Mouse (Mus musculus): ENCODE measurements around the gene Hist1h2ai. TPM values are rescaled to one million over a fixed set of nuclear protein-coding genes. Genes with fewer than 3 reads are reported as not detected.

The Hist1h2ai gene
- total and polyA plus RNA-seq, 3 experiments, result 8.2 to 1,435 TPM; not detected in 1

DNA sequence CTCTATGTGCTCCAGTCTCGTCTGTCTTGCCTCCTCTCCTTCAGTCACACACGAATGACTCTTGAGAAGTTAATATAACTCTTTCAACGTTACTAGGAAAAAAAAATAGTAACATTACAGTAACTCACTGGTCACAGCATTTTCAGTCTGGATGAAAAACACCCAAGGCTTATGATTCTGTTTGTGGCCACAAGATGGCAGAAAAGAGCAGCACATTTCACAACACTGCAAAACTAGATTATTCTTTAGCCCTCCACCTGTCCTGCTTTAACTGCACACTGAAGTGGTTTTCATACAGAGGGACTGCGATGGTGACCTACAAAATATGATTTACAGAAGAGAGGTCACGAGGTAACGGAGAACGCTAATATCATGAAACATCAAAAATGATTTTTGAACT lies 1.5 kb upstream of the Hist1h2ai start:
- H3K27ac ChIP-seq (ENCODE audit: control insufficient read depth, low read depth, low read length), result peak overlapping the region; percentile 91
- H3K27me3 ChIP-seq (ENCODE audit: control insufficient read depth in 1 of 2, insufficient read depth in 2 of 2, low read length in 2 of 2), result no peaks in the 10 kb centered on the region
- TF ChIP-seq NRF1 (IDR thresholded peaks at IDR 0.05; ENCODE audit: insufficient read depth, low read depth, low read length, poor library complexity, severe bottlenecking), result no peak
- TF ChIP-seq TAL1 (IDR thresholded peaks at IDR 0.05; ENCODE audit: low read length), result no peak
- no peak for TF ChIP-seq SMC3 (IDR thresholded peaks at IDR 0.05; ENCODE audit: low read depth, low read length)
- TF ChIP-seq TBP (IDR thresholded peaks at IDR 0.05; ENCODE audit: low read depth, low read length), result peak; percentile 70; the same call in 1 of the 2 replicates
- 0 out of 2 replicates have a peak, but pooled peaks have one; percentile 16 for TF ChIP-seq GATA1 (IDR thresholded peaks at IDR 0.05; ENCODE audit: low read depth, low read length)
- TF ChIP-seq CTCF (IDR thresholded peaks at IDR 0.05 in 2 of 3, conservative IDR thresholded peaks at IDR 0.05 in 1 of 3; ENCODE audit: control insufficient read depth in 1 of 3, insufficient read depth in 1 of 3, low read depth in 2 of 3, low read length in 3 of 3, poor library complexity in 1 of 3, severe bottlenecking in 1 of 3), result peak in 2 of 3 experiments; percentile 28 to 82; a peak in 3 of 6 replicates
- no peak for TF ChIP-seq ETS1 (IDR thresholded peaks at IDR 0.05; ENCODE audit: low read depth, low read length)

DNA sequence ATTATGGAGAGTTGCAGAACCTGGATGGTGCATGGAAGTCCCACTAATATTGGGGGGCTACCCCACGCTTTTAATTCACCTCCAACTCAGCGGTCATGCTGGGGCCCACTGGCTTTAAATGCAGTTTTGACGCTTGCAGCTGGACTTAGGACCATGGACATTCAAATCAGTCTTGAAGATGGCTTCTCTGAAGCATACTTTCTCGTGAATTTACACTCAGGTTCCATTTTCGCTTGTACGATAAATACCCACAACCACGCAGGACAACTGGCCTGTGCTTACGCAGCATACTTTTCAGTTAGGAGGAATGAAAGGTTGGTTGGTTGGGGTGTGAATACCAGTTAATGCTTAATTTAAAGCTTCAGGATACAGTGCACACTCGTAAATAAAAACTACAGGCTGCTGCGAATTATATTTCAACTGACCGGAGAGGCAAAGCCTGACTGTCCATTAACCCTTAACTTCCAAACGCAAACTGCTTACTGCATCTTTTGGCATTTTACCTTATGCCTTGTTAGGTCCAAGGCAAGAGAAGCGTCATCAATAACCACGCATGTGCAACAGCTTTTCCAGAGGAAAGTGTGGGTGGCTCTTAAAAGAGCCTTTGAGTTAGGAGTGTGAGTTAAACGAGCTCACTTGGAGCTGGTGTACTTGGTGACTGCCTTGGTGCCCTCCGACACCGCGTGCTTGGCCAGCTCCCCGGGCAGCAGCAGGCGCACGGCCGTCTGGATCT lies 925 bp upstream of the Hist1h2ai start:
- Histone ChIP-seq H3K4me3 (ENCODE audit: control insufficient read depth in 1 of 2, insufficient read depth in 1 of 2, low read depth in 2 of 2, low read length in 2 of 2) (peak overlapping the region; percentile 17 to 30), H3K36me3 (ENCODE audit: control insufficient read depth in 1 of 2, insufficient read depth in 2 of 2, low read length in 2 of 2) (peaks cover 0 to 18% of the 10 kb centered on the region in 2 experiments; a peak in 2 of 4 replicates), H3K27me3 (ENCODE audit: control insufficient read depth in 1 of 2, insufficient read depth in 2 of 2, low read length in 2 of 2) (no peaks in the 10 kb centered on the region), H3K4me1 (ENCODE audit: control insufficient read depth in 1 of 2, insufficient read depth in 2 of 2, low read length in 2 of 2) (peaks cover 0 to 7% of the 10 kb centered on the region in 2 experiments; a peak in 1 of 4 replicates), H3K9me3 (replicated peaks; ENCODE audit: insufficient read depth, low read length) (no peaks in the 10 kb centered on the region), H3K27ac (ENCODE audit: control insufficient read depth, low read depth, low read length) (peak overlapping the region; percentile 91), H3K9ac (ENCODE audit: control insufficient read depth, low read depth, low read length, poor library complexity, severe bottlenecking) (peak overlapping the region; percentile 43), H3K79me2 (ENCODE audit: control insufficient read depth, insufficient read depth, low read length, poor library complexity) (no peaks in the 10 kb centered on the region; the same call in 1 of the 2 replicates)
- TF ChIP-seq TCF12 (IDR thresholded peaks at IDR 0.05; ENCODE audit: low read depth, low read length) (no peak), POLR2AphosphoS5 (IDR thresholded peaks at IDR 0.05; ENCODE audit: borderline replicate concordance, low read depth, low read length) (peak; percentile 93; the same call in 1 of the 2 replicates), MAFK (IDR thresholded peaks at IDR 0.05; ENCODE audit: borderline replicate concordance, low read depth, low read length) (no peak), POLR2A (IDR thresholded peaks at IDR 0.05; ENCODE audit: control insufficient read depth in 1 of 2, insufficient read depth in 1 of 2, low read depth in 1 of 2, low read length in 2 of 2, poor library complexity in 1 of 2) (peak; percentile 90 to 96; a peak in 3 of 4 replicates), TBP (IDR thresholded peaks at IDR 0.05; ENCODE audit: low read depth, low read length) (0 out of 2 replicates have a peak, but pooled peaks have one; percentile 39)
- DNase-seq (ENCODE audit: low read depth, low spot score), result peak; percentile 87

More for the DNA sequence above, 1.5 kb upstream of the Hist1h2ai start:
- Histone ChIP-seq H3K79me2 (ENCODE audit: control insufficient read depth, insufficient read depth, low read length, poor library complexity) (no peaks in the 10 kb centered on the region; the same call in 1 of the 2 replicates), H3K4me1 (ENCODE audit: control insufficient read depth in 1 of 2, insufficient read depth in 2 of 2, low read length in 2 of 2) (peaks cover 0 to 5% of the 10 kb centered on the region in 2 experiments; a peak in 1 of 4 replicates), H3K36me3 (ENCODE audit: control insufficient read depth in 1 of 2, insufficient read depth in 2 of 2, low read length in 2 of 2) (peaks cover 0 to 12% of the 10 kb centered on the region in 2 experiments; a peak in 2 of 4 replicates), H3K9me3 (replicated peaks; ENCODE audit: insufficient read depth, low read length) (no peaks in the 10 kb centered on the region), H3K4me3 (ENCODE audit: control insufficient read depth in 1 of 2, insufficient read depth in 1 of 2, low read depth in 2 of 2, low read length in 2 of 2) (peak overlapping the region; percentile 17 to 30), H3K9ac (ENCODE audit: control insufficient read depth, low read depth, low read length, poor library complexity, severe bottlenecking) (peak overlapping the region; percentile 47)
- DNase-seq (ENCODE audit: low read depth, low spot score), result peak; percentile 89
